Mouse (Mus musculus) kidney, adult 9 months (tissue): Measurements from ENCODE around the gene Foxs1.

Experiments
- DNase-seq: peaks from one replicate; pipeline ENCODE4 v3.0.0; 2022

Gene Foxs1

GRCm38 (mm10) chr2:152902658-152903057, 30.4 kb downstream of the Foxs1 start:
- DNase-seq = no peak

DNA sequence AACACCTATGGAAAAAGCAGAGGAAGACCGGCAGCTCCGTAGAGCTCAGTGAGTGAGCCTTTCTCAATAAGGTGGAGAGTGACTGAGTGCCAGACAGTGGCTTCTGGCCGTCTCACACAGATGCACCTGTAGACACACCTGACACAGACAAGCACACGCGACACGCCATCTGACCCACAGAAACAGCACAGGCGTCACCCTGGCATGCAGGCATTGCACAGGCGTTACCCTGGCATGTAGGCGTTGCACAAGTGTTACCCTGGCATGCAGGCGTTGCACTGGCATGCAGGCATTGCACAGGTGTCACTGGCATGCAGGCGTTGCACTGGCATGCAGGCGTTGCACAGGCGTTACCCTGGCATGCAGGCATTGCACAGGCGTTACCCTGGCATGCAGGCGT, 31.7 kb downstream of the Foxs1 start:
- no peak for DNase-seq

- no peak for DNase-seq
Measured at GRCm38 (mm10) chr2:152899011-152899410, 34.0 kb downstream of the Foxs1 start.

GRCm38 (mm10) chr2:152896926-152897325, 36.1 kb downstream of the Foxs1 start:
- DNase-seq = no peak

DNA sequence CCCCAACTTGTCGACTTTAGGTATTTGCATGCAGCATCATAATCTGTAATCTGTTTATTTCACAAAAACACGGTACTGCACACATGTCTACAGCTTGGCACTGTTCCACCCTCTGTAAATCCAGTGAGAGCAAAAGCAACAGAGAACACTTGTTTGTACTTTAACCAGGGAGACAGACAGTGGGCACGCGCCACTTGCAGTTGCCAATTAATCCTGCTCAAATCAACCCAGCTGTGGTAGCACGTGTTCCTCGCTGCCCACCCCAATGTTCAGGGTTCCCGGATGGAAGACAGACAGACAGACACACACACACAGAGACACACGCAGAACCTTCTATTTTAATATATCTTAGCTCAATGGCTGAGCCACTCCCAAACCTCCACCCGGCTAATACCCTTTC, 37.2 kb downstream of the Foxs1 start:
- DNase-seq = peak; percentile 62

GRCm38 (mm10) chr2:152888774-152889173, 44.2 kb downstream of the Foxs1 start:
- no peak for DNase-seq

- no peak for DNase-seq
Measured at GRCm38 (mm10) chr2:152887230-152887629, 45.8 kb downstream of the Foxs1 start.

DNA sequence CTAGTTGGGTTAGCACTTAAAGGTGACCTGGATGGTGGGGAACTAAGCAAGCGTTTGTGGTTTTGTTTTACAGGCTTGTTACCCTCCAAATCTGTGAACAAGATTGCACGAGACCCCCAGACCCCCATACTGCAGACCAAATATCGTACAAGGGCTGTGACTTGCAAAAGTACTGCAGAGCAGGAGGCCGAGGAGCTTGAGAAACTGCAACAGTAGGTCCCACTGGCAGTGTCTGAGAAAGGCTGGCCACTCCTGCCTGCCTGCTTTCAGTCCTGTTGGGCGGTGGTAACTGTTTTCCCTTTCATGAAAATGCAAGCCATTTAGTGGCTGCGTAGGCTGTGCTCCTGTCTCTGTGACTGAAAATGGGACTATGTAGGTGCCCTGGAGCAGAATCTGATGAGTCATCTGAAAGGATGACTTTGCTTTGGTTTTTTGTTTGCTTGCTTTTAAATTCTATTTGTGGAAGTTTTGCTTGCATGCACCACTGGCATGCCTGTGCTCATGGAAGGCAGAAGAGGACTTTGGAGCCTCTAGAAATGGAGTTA, 48.8 kb downstream of the Foxs1 start:
- DNase-seq = no peak
